Mouse (Mus musculus): ENCODE results near the gene Uba7. TPM values are rescaled to one million over a fixed set of nuclear protein-coding genes. Genes with fewer than 3 reads are reported as not detected.

Gene Uba7
- polyA plus RNA-seq, 1 experiment: not detected

GRCm38 (mm10) chr9:107984052-107984753 is 8.9 kb downstream of the Uba7 start:
- no peak for TF ChIP-seq CTCF (IDR thresholded peaks at IDR 0.05; ENCODE audit: insufficient read depth, low read depth, low read length)
- TF ChIP-seq POLR2A (IDR thresholded peaks at IDR 0.05; ENCODE audit: insufficient read depth, low read depth, low read length): no peak
- WGBS: 82% methylated on average over 19 of the region's 19 CpGs
- H3K27ac ChIP-seq (ENCODE audit: insufficient read depth, low read depth, low read length): peak overlapping the region; percentile 19
- H3K4me1 ChIP-seq (ENCODE audit: control insufficient read depth, insufficient read depth, low read length): peaks cover 39% of the 10 kb centered on the region
- peak overlapping the region; percentile 64 for H3K4me3 ChIP-seq (ENCODE audit: insufficient read depth, low read depth, low read length)

GRCm38 (mm10) chr9:107984754-107985055 is 9.4 kb downstream of the Uba7 start:
- H3K4me3 ChIP-seq (ENCODE audit: insufficient read depth, low read depth, low read length): peak overlapping the region; percentile 64
- H3K27ac ChIP-seq (ENCODE audit: insufficient read depth, low read depth, low read length): 0 out of 2 replicates have a peak overlapping the region, but pooled peaks have one; percentile 19
- 81% methylated on average over 9 of the region's 9 CpGs for WGBS
- peaks cover 39% of the 10 kb centered on the region for H3K4me1 ChIP-seq (ENCODE audit: control insufficient read depth, insufficient read depth, low read length)
- TF ChIP-seq CTCF (IDR thresholded peaks at IDR 0.05; ENCODE audit: insufficient read depth, low read depth, low read length) (no peak), POLR2A (IDR thresholded peaks at IDR 0.05; ENCODE audit: insufficient read depth, low read depth, low read length) (no peak)

- no peak for TF ChIP-seq CTCF (IDR thresholded peaks at IDR 0.05; ENCODE audit: insufficient read depth, low read depth, low read length)
- peak; percentile 34; the same call in 1 of the 2 replicates for TF ChIP-seq POLR2A (IDR thresholded peaks at IDR 0.05; ENCODE audit: insufficient read depth, low read depth, low read length)
- Histone ChIP-seq H3K27ac (ENCODE audit: insufficient read depth, low read depth, low read length) (0 out of 2 replicates have a peak within 1 kb of the TSS, but pooled peaks have one; percentile 2), H3K4me1 (ENCODE audit: control insufficient read depth, insufficient read depth, low read length) (peaks cover 39% of the 10 kb centered on the region), H3K4me3 (ENCODE audit: insufficient read depth, low read depth, low read length) (peak within 1 kb of the TSS; percentile 64)
- WGBS: 4% methylated on average over 58 of the region's 58 CpGs
Measured at GRCm38 (mm10) chr9:107985131-107986119, 10.1 kb downstream of the Uba7 start, which contains the start of gene Inka1. Gene Inka1 (minus strand): TSS chr9:107985879.

- Histone ChIP-seq H3K4me1 (ENCODE audit: control insufficient read depth, insufficient read depth, low read length) (peaks cover 36% of the 10 kb centered on the region), H3K4me3 (ENCODE audit: insufficient read depth, low read depth, low read length) (peak overlapping the region; percentile 64; the same call in 1 of the 2 replicates), H3K27ac (ENCODE audit: insufficient read depth, low read depth, low read length) (no peak overlapping the region)
- 8% methylated on average over 18 of the region's 18 CpGs for WGBS
- TF ChIP-seq POLR2A (IDR thresholded peaks at IDR 0.05; ENCODE audit: insufficient read depth, low read depth, low read length) (no peak), CTCF (IDR thresholded peaks at IDR 0.05; ENCODE audit: insufficient read depth, low read depth, low read length) (peak; percentile 53)
Measured at GRCm38 (mm10) chr9:107986376-107986775, 11.1 kb downstream of the Uba7 start.

GRCm38 (mm10) chr9:107987950-107988349 is 12.6 kb downstream of the Uba7 start:
- 74% methylated on average over 3 of the region's 3 CpGs for WGBS
- TF ChIP-seq POLR2A (IDR thresholded peaks at IDR 0.05; ENCODE audit: insufficient read depth, low read depth, low read length) (no peak), CTCF (IDR thresholded peaks at IDR 0.05; ENCODE audit: insufficient read depth, low read depth, low read length) (no peak)
- H3K4me1 ChIP-seq (ENCODE audit: control insufficient read depth, insufficient read depth, low read length): peaks cover 22% of the 10 kb centered on the region

GRCm38 (mm10) chr9:107992197-107992596 is 16.9 kb downstream of the Uba7 start, which contains the start of gene Cdhr4:
Gene Cdhr4 (plus strand): TSS chr9:107992497.
- peaks cover 7% of the 10 kb centered on the region for H3K4me1 ChIP-seq (ENCODE audit: control insufficient read depth, insufficient read depth, low read length)
- H3K27ac ChIP-seq (ENCODE audit: insufficient read depth, low read depth, low read length): no peak within 1 kb of the TSS
- no peak for TF ChIP-seq POLR2A (IDR thresholded peaks at IDR 0.05; ENCODE audit: insufficient read depth, low read depth, low read length)
- no peak for TF ChIP-seq CTCF (IDR thresholded peaks at IDR 0.05; ENCODE audit: insufficient read depth, low read depth, low read length)
- no peak within 1 kb of the TSS for H3K4me3 ChIP-seq (ENCODE audit: insufficient read depth, low read depth, low read length)
- WGBS: 57% methylated on average over 2 of the region's 2 CpGs

More at GRCm38 (mm10) chr9:107987950-107988349, 12.6 kb downstream of the Uba7 start:
- Histone ChIP-seq H3K4me3 (ENCODE audit: insufficient read depth, low read depth, low read length) (no peak overlapping the region), H3K27ac (ENCODE audit: insufficient read depth, low read depth, low read length) (no peak overlapping the region)

- 84% methylated on average over 11 of the region's 11 CpGs for WGBS
- H3K4me1 ChIP-seq (ENCODE audit: control insufficient read depth, insufficient read depth, low read length): peaks cover 7% of the 10 kb centered on the region
- no peak for TF ChIP-seq POLR2A (IDR thresholded peaks at IDR 0.05; ENCODE audit: insufficient read depth, low read depth, low read length)
- no peak for TF ChIP-seq CTCF (IDR thresholded peaks at IDR 0.05; ENCODE audit: insufficient read depth, low read depth, low read length)
- H3K4me3 ChIP-seq (ENCODE audit: insufficient read depth, low read depth, low read length): no peak overlapping the region
- H3K27ac ChIP-seq (ENCODE audit: insufficient read depth, low read depth, low read length): no peak overlapping the region
Measured at GRCm38 (mm10) chr9:107993013-107993412, 17.7 kb downstream of the Uba7 start.

- Histone ChIP-seq H3K4me1 (ENCODE audit: control insufficient read depth, insufficient read depth, low read length) (peaks cover 7% of the 10 kb centered on the region), H3K4me3 (ENCODE audit: insufficient read depth, low read depth, low read length) (no peak overlapping the region), H3K27ac (ENCODE audit: insufficient read depth, low read depth, low read length) (no peak overlapping the region)
- TF ChIP-seq CTCF (IDR thresholded peaks at IDR 0.05; ENCODE audit: insufficient read depth, low read depth, low read length): no peak
- no peak for TF ChIP-seq POLR2A (IDR thresholded peaks at IDR 0.05; ENCODE audit: insufficient read depth, low read depth, low read length)
- 55% methylated on average over 2 of the region's 2 CpGs for WGBS
Measured at GRCm38 (mm10) chr9:107994464-107994863, 19.2 kb downstream of the Uba7 start.

Measured in olfactory bulb, adult 2 months (tissue).